Mouse (Mus musculus) forebrain, embryonic 16.5 days (tissue): ENCODE results near the gene Tiam1. TPM values are rescaled to one million over a fixed set of nuclear protein-coding genes. Genes with fewer than 3 reads are reported as not detected.

Experiments
- ATAC-seq: fragments of 200-750 bp; cut with Nextera tagmentation; 2 replicates; pipeline ENCODE4 v1.8.0; 2017; ENCODE audit warnings: mild to moderate bottlenecking, moderate library complexity
- H3K27ac ChIP-seq: fragments of 300-500 bp; sonication (generic); 2 replicates; pipeline ENCODE4 v1.5.1; 2014; ENCODE audit warnings: low read length, control low read depth
- H3K27me3 ChIP-seq: fragments of 300-500 bp; sonication (generic); replicated peaks from 2 replicates; pipeline ENCODE4 v1.6.1; 2014; ENCODE audit warnings: low read length; ENCODE audit not compliant: control insufficient read depth, insufficient read depth
- H3K36me3 ChIP-seq: fragments of 300-500 bp; sonication (generic); 2 replicates; pipeline ENCODE4 v1.6.1; 2014; ENCODE audit not compliant: control insufficient read depth, insufficient read depth
- H3K4me1 ChIP-seq: fragments of 300-500 bp; sonication (generic); replicated peaks from 2 replicates; pipeline ENCODE4 v1.6.1; 2014; ENCODE audit warnings: low read length; ENCODE audit not compliant: control insufficient read depth, insufficient read depth
- H3K4me2 ChIP-seq: fragments of 300-500 bp; sonication (generic); 2 replicates; pipeline ENCODE4 v1.6.1; 2014; ENCODE audit warnings: mild to moderate bottlenecking, low read length, control low read depth
- H3K4me3 ChIP-seq: fragments of 300-500 bp; sonication (generic); replicated peaks from 2 replicates; pipeline ENCODE4 v1.5.1; 2014; ENCODE audit warnings: mild to moderate bottlenecking, low read length, control low read depth
- H3K9ac ChIP-seq: fragments of 300-500 bp; sonication (generic); replicated peaks from 2 replicates; pipeline ENCODE4 v1.6.1; 2014; ENCODE audit warnings: low read depth, low read length, control low read depth
- H3K9me3 ChIP-seq: fragments of 300-500 bp; sonication (generic); 2 replicates; pipeline ENCODE4 v1.6.1; 2016; ENCODE audit warnings: low read length; ENCODE audit not compliant: control insufficient read depth
- WGBS: fragments of 180-500 bp; shearing (Covaris S2); extraction: QIAGEN DNeasy Blood & Tissue Kit; methylation state at CpG from one replicate; pipeline ENCODE4 v1.1.7; 2014; 5-methylcytosine and 5-hydroxymethylcytosine counted together
- polyA plus RNA-seq: library from polyadenylated mRNA; unstranded; fragments of >200 nt; fragmentation: Nextera tagmentation; extraction: Ambion mirVana; gene quantifications from 2 replicates; pipeline ENCODE4 v1.2.1, GENCODE M21; 2015

Tiam1 gene
- polyA plus RNA-seq, 1 experiment from 2014 or later, result 29.5 TPM

DNA sequence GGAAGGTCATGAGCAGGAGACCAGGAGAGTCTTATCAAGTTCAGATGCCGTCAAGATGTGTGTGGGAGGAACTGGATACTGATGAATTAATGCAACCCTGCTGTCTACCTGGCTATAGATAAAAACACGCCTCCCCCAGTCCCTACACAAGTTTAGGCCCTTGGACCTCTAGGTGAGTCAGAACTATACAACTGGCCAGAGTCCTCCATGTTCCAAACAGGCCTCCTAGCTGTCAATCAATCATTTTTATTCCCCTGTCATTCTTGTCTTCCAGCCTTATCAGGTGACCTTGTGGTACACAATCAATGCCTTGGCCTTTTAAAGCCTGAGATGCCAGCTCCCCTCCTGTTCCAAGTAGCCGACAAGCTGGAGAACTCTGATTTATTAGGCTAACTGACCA lies 363.9 kb downstream of the Tiam1 start:
- no peaks in the 10 kb centered on the region for H3K36me3 ChIP-seq

DNA sequence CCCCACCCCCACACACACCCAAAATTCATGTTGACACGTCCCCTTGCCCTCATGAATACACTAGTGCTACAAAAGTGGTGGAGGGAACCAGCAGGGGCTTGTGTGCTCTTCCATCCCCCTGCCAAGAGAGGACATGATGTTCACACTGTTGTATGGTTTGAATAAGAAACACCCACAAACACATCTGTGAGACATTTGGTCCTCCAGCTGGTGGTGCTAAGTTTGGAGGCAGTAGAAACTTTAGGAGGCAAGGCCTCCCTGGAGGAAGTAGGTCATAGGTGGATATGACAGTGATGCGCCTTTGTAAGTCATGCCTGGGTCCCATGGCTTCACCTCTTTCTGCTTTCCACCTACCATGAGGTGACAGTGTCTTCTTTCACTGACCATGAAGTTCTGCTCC lies 366.1 kb downstream of the Tiam1 start:
- ATAC-seq, result no peak
- no peaks in the 10 kb centered on the region for H3K27me3 ChIP-seq

More for the DNA sequence above, 363.9 kb downstream of the Tiam1 start:
- no peak overlapping the region for H3K4me3 ChIP-seq
- WGBS, result 94% methylated on average over 3 of the region's 3 CpGs
- no peaks in the 10 kb centered on the region for H3K27me3 ChIP-seq
- no peak overlapping the region for H3K27ac ChIP-seq
- no peak overlapping the region for H3K4me2 ChIP-seq
- no peak overlapping the region for H3K9ac ChIP-seq
- no peaks in the 10 kb centered on the region for H3K4me1 ChIP-seq
- no peak for ATAC-seq
- H3K9me3 ChIP-seq, result no peaks in the 10 kb centered on the region

DNA sequence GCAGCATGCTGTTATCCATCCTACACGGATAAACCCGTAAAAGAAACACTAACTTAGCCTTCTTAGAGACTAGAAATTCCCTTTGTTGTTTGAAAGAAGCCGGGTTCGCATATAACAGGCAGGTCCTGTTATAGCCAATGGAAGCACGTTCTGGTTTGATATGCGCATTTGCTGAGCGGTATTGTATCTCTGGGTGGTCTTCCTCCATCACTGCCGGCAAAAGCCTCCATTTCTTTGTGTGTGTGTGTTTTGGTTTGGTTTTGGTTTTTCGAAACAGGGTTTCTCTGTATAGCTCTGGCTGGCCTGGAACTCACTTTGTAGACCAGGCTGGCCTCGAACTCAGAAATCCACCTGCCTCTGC lies 369.0 kb downstream of the Tiam1 start:
- Histone ChIP-seq H3K27ac (no peak overlapping the region), H3K4me3 (peak overlapping the region; percentile 40), H3K4me2 (peak overlapping the region; percentile 77), H3K9ac (peak overlapping the region; percentile 57), H3K27me3 (no peaks in the 10 kb centered on the region), H3K4me1 (peaks cover 4% of the 10 kb centered on the region; the same call in 1 of the 2 replicates), H3K9me3 (peaks cover 8% of the 10 kb centered on the region), H3K36me3 (no peaks in the 10 kb centered on the region)
- 24% methylated on average over 10 of the region's 10 CpGs for WGBS
- no peak for ATAC-seq

More for the DNA sequence above, 366.1 kb downstream of the Tiam1 start:
- WGBS, result 66% methylated on average over 2 of the region's 2 CpGs
- no peaks in the 10 kb centered on the region for H3K36me3 ChIP-seq
- no peak overlapping the region for H3K27ac ChIP-seq
- H3K4me3 ChIP-seq, result no peak overlapping the region
- H3K4me2 ChIP-seq, result no peak overlapping the region
- H3K9ac ChIP-seq, result no peak overlapping the region
- peaks cover 4% of the 10 kb centered on the region; the same call in 1 of the 2 replicates for H3K4me1 ChIP-seq
- no peaks in the 10 kb centered on the region for H3K9me3 ChIP-seq

DNA sequence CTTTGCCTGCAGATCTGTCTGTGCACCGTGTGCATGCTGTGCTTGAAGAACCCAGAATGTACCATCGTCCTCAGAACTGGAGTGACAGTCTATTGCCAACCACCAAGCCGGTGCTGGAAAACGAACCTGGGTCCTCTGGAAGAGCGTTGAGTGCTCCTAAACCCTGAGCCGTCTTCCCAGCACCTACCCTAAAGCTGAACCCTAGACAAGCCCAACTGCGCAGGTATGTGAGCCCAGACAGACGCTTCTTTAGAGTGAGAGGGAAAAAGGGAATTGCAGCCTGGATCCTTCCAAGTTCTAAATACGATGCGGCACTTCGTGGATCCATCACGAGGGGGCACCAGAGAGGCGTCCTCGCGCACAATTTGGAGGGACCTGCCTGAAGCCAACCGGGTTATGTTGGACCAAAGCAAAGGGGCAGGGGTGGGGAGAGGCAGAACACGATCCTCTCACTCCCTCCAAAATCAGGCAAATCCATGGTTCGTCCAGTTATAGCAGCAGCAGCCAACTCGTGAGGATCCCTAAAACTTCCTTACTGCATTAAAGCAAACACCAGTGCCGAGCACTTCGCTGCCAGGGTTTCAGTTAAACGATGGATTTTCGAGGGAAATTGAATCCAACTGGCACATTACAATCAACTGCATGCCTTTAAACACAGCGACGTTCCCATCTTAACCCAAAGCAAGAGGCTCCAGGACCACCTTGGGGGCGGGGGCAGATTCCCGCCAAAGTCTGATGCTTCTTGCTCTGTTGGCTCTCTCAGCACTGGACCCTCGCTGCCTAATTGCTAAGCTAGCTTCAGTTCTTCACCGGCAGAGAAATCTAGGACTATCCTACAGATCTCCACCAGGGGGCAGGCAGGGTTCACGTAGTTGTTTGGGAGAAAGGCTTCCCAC lies 369.7 kb downstream of the Tiam1 start:
- Histone ChIP-seq H3K27me3 (no peaks in the 10 kb centered on the region), H3K36me3 (no peaks in the 10 kb centered on the region), H3K9ac (peak overlapping the region; percentile 57), H3K4me2 (peak overlapping the region; percentile 77), H3K27ac (peak overlapping the region; percentile 24; the same call in 1 of the 2 replicates), H3K4me3 (peak overlapping the region; percentile 40), H3K4me1 (peaks cover 4% of the 10 kb centered on the region; the same call in 1 of the 2 replicates), H3K9me3 (peaks cover 10% of the 10 kb centered on the region)
- 10% methylated on average over 30 of the region's 30 CpGs for WGBS
- ATAC-seq, result peak; percentile 87

DNA sequence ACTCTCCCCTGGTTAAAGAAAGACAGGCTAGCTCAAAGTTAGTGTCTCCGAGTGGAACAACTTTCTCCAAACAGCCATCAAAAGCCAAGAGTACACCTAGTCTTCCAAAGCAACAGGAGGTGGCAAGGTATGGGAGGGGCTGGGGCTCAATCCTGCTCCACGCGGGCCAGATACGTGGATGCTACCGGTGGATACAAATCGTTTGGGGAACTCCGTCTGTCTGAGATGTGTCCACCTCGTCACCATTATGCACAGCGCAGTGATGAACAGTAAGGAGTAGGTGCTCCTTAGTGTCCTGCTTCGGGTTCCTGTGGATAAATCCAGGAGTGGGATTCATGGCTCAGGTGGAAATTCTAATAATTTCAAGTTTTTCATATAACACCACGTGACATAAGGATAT lies 377.6 kb downstream of the Tiam1 start:
- Histone ChIP-seq H3K36me3 (no peaks in the 10 kb centered on the region), H3K9me3 (peaks cover 10% of the 10 kb centered on the region), H3K4me3 (no peak overlapping the region), H3K4me2 (no peak overlapping the region), H3K27me3 (no peaks in the 10 kb centered on the region; the same call in 1 of the 2 replicates), H3K9ac (no peak overlapping the region), H3K4me1 (0 out of 2 replicates have a peak, but pooled peaks cover 4% of the 10 kb centered on the region), H3K27ac (no peak overlapping the region)
- 88% methylated on average over 11 of the region's 11 CpGs for WGBS
- ATAC-seq, result peak; percentile 34; the same call in 1 of the 2 replicates

- Histone ChIP-seq H3K4me1 (0 out of 2 replicates have a peak, but pooled peaks cover 4% of the 10 kb centered on the region), H3K4me2 (no peak overlapping the region), H3K27me3 (no peaks in the 10 kb centered on the region; the same call in 1 of the 2 replicates), H3K9ac (no peak overlapping the region), H3K4me3 (no peak overlapping the region), H3K27ac (no peak overlapping the region), H3K36me3 (no peaks in the 10 kb centered on the region), H3K9me3 (peaks cover 10% of the 10 kb centered on the region)
- WGBS, result 9% methylated on average over 8 of the region's 8 CpGs
- ATAC-seq, result peak; percentile 51
Observed at GRCm38 (mm10) chr16:89765470-89765869, 378.1 kb downstream of the Tiam1 start.

DNA sequence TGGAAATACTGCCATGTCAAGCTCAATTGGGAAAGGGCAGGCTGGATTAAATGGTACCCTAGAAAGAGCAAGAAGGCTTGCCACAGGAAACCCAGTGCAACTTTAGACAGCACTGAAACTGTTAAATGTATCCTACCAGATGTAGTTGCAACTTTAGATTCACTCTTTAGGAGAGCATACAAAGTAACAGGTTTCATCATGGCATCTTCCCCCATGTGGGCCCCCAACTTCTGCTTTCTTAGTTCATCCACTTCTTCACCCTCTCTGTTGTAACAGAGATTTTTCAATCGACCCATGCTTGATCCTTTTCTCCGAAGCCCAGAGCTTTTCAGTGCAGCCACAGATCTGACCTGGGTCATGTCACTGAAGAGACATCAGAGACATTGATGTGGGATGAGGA lies 379.8 kb downstream of the Tiam1 start:
- Histone ChIP-seq H3K4me3 (no peak overlapping the region), H3K27me3 (no peaks in the 10 kb centered on the region; the same call in 1 of the 2 replicates), H3K4me2 (no peak overlapping the region), H3K4me1 (0 out of 2 replicates have a peak, but pooled peaks cover 4% of the 10 kb centered on the region), H3K9me3 (no peaks in the 10 kb centered on the region; the same call in 1 of the 2 replicates), H3K27ac (no peak overlapping the region), H3K36me3 (no peaks in the 10 kb centered on the region), H3K9ac (no peak overlapping the region)
- no peak for ATAC-seq
- WGBS, result 84% methylated on average over 2 of the region's 2 CpGs

- Histone ChIP-seq H3K4me2 (no peak overlapping the region), H3K36me3 (no peaks in the 10 kb centered on the region), H3K4me1 (0 out of 2 replicates have a peak, but pooled peaks cover 8% of the 10 kb centered on the region), H3K4me3 (no peak overlapping the region), H3K9ac (no peak overlapping the region), H3K27me3 (no peaks in the 10 kb centered on the region; the same call in 1 of the 2 replicates), H3K9me3 (no peaks in the 10 kb centered on the region), H3K27ac (no peak overlapping the region)
- WGBS, result 76% methylated on average over 10 of the region's 10 CpGs
- ATAC-seq, result no peak
Observed at GRCm38 (mm10) chr16:89762523-89762922, 381.0 kb downstream of the Tiam1 start.

DNA sequence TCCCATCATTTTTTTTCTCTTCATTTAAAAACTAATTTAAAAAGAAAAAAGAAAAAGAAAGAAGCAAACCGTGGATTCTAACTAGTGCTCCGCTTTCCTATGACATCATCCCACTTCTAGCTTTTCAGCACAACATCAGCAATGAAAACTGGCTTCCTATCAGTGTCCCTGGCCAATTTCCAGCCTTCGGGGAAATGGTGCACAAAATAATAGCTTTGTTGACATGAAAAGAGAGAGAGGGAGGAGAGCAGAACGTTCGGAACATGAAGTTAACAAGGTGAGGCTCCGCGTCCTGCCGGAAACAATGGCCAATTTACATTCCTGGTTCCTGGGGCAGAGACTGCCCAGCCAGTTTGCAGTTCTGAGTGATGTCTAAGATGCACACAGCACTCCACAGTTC lies 381.5 kb downstream of the Tiam1 start:
- H3K9me3 ChIP-seq, result no peaks in the 10 kb centered on the region
- H3K4me2 ChIP-seq, result no peak overlapping the region; the same call in 1 of the 2 replicates
- no peak for ATAC-seq
- no peak overlapping the region for H3K9ac ChIP-seq
- no peaks in the 10 kb centered on the region; the same call in 1 of the 2 replicates for H3K27me3 ChIP-seq
- WGBS, result 14% methylated on average over 8 of the region's 8 CpGs
- no peak overlapping the region for H3K27ac ChIP-seq
- no peaks in the 10 kb centered on the region for H3K36me3 ChIP-seq
- H3K4me1 ChIP-seq, result 0 out of 2 replicates have a peak, but pooled peaks cover 9% of the 10 kb centered on the region
- H3K4me3 ChIP-seq, result no peak overlapping the region
